Mouse (Mus musculus): Measurements from ENCODE around the gene Akap9.

- TF ChIP-seq CHD1 (IDR thresholded peaks at IDR 0.05; ENCODE audit: low read depth, low read length) (no peak), EP300 (IDR thresholded peaks at IDR 0.05; ENCODE audit: low read depth in 1 of 2, low read length in 2 of 2) (no peak), CTCF (IDR thresholded peaks at IDR 0.05 in 2 of 3, conservative IDR thresholded peaks at IDR 0.05 in 1 of 3; ENCODE audit: control insufficient read depth in 1 of 3, insufficient read depth in 1 of 3, low read depth in 2 of 3, low read length in 3 of 3, poor library complexity in 1 of 3, severe bottlenecking in 1 of 3) (no peak), POLR2A (IDR thresholded peaks at IDR 0.05; ENCODE audit: control insufficient read depth in 1 of 2, insufficient read depth in 1 of 2, low read depth in 1 of 2, low read length in 2 of 2, poor library complexity in 1 of 2) (no peak), GABPA (IDR thresholded peaks at IDR 0.05; ENCODE audit: low read depth, low read length) (no peak), E2F4 (IDR thresholded peaks at IDR 0.05; ENCODE audit: borderline replicate concordance, low read depth, low read length) (no peak), JUND (IDR thresholded peaks at IDR 0.05; ENCODE audit: low read depth, low read length) (no peak), USF1 (IDR thresholded peaks at IDR 0.05; ENCODE audit: low read depth, low read length) (no peak), ELF1 (IDR thresholded peaks at IDR 0.05; ENCODE audit: low read depth, low read length) (no peak), MEF2A (IDR thresholded peaks at IDR 0.05; ENCODE audit: extremely low read depth, insufficient replicate concordance, low read depth, low read length, poor library complexity, severe bottlenecking) (no peak), USF2 (IDR thresholded peaks at IDR 0.05; ENCODE audit: borderline replicate concordance in 1 of 2, insufficient read depth in 1 of 2, low read depth in 1 of 2, low read length in 2 of 2) (no peak)
Observed at GRCm38 (mm10) chr5:4006606-4007005, 78.8 kb downstream of the Akap9 start.
